Comparison of ENCODE assay signal across 9 mouse cellular contexts in the genomic region with DNA sequence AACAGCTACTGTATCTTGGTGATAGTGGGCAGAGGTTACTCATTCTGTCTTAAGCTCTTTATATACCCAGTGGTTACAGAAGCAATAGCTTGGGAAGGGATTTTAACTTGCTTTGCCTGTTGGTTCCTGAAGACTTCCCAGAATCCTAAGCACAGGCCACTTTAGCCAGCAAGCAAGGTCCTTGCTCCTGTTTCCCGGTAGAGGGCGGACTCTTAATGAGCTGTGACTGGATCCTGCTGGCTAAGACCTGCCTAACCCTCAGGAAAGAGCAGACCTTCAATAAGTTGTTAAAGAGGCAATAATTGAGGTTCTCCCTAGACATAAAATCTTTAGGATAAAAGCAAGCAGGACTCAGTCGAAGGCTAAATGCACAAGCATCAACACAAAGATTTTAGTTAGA.
DNase-seq lines count a peak whose midpoint lies in the region; ATAC-seq and TF ChIP-seq lines count a peak whose summit lies in the region.
"Had no signal": no experiment of that assay in that cellular context is flagged by ENCODE, and none has a peak within 500 bp of the region (broad histone marks: within the 10 kb centered on the region; RNA-seq: fewer than 3 reads in every experiment).

No protein-coding gene starts in this region.

- no peak for ATAC-seq in kidney, postnatal 0 days (replicated peaks; ENCODE audit: low FRiP score, low read depth)
- no peak for ATAC-seq in kidney, embryonic 15.5 days (replicated peaks; ENCODE audit: low FRiP score)
- no peak for ATAC-seq in limb, embryonic 11.5 days (ENCODE audit: insufficient number of reproducible peaks, low FRiP score, low TSS enrichment, low read depth)

- no peak overlapping the region for H3K9ac ChIP-seq in kidney, postnatal 0 days (ENCODE audit: low read depth, low read length)
- H3K9ac ChIP-seq in kidney, embryonic 15.5 days = no peak overlapping the region
- no peak overlapping the region for H3K9ac ChIP-seq in limb, embryonic 11.5 days (ENCODE audit: low read length)

- H3K36me3 ChIP-seq in kidney, postnatal 0 days (ENCODE audit: insufficient read depth, low read length) = no peaks in the 10 kb centered on the region
- no peaks in the 10 kb centered on the region for H3K36me3 ChIP-seq in kidney, embryonic 15.5 days
- no peaks in the 10 kb centered on the region for H3K36me3 ChIP-seq in limb, embryonic 11.5 days (ENCODE audit: control insufficient read depth, insufficient read depth, low read length)

- H3K27ac ChIP-seq in kidney, postnatal 0 days = no peak overlapping the region
- H3K27ac ChIP-seq in kidney, embryonic 15.5 days = no peak overlapping the region
- H3K27ac ChIP-seq in limb, embryonic 11.5 days (replicated peaks; ENCODE audit: low read depth, low read length) = no peak overlapping the region

- no peaks in the 10 kb centered on the region for H3K9me3 ChIP-seq in kidney, postnatal 0 days (replicated peaks; ENCODE audit: low read length)
- 0 out of 2 replicates have a peak, but pooled peaks cover 4% of the 10 kb centered on the region for H3K9me3 ChIP-seq in kidney, embryonic 15.5 days (replicated peaks)
- H3K9me3 ChIP-seq in limb, embryonic 11.5 days (ENCODE audit: control insufficient read depth, low read length) = no peaks in the 10 kb centered on the region

- H3K27me3 ChIP-seq in kidney, postnatal 0 days (ENCODE audit: insufficient read depth, low read length) = no peaks in the 10 kb centered on the region
- no peaks in the 10 kb centered on the region for H3K27me3 ChIP-seq in kidney, embryonic 15.5 days
- H3K27me3 ChIP-seq in limb, embryonic 11.5 days (ENCODE audit: control insufficient read depth, insufficient read depth, low read length) = no peaks in the 10 kb centered on the region

- H3K4me1 ChIP-seq in kidney, postnatal 0 days (replicated peaks; ENCODE audit: insufficient read depth, low read length) = no peaks in the 10 kb centered on the region
- no peaks in the 10 kb centered on the region for H3K4me1 ChIP-seq in kidney, embryonic 15.5 days
- H3K4me1 ChIP-seq in limb, embryonic 11.5 days (ENCODE audit: control insufficient read depth, insufficient read depth, low read length) = no peaks in the 10 kb centered on the region; the same call in 1 of the 2 replicates

- 11% methylated on average over 3 of the region's 3 CpGs for WGBS in kidney, postnatal 0 days
- 15% methylated on average over 3 of the region's 3 CpGs for WGBS in kidney, embryonic 15.5 days
- 4% methylated on average over 3 of the region's 3 CpGs for WGBS in limb, embryonic 11.5 days

- H3K4me2 ChIP-seq in kidney, postnatal 0 days (ENCODE audit: low read length) = no peak overlapping the region
- H3K4me2 ChIP-seq in kidney, embryonic 15.5 days = no peak overlapping the region
- no peak overlapping the region for H3K4me2 ChIP-seq in limb, embryonic 11.5 days (ENCODE audit: low read depth, severe bottlenecking)

- TF ChIP-seq CTCF in kidney, postnatal 0 days (IDR thresholded peaks at IDR 0.05; ENCODE audit: low read depth) = peak; percentile 77

- H3K4me3 ChIP-seq in kidney, postnatal 0 days (replicated peaks; ENCODE audit: low read depth, low read length) = no peak overlapping the region
- no peak overlapping the region for H3K4me3 ChIP-seq in kidney, embryonic 15.5 days (replicated peaks)
- no peak overlapping the region for H3K4me3 ChIP-seq in limb, embryonic 11.5 days (ENCODE audit: low read depth, low read length)
- H3K4me3 ChIP-seq: myocyte had no signal

- peak; percentile 66 for DNase-seq in kidney, postnatal 0 days (ENCODE audit: low spot score)
- peak; percentile 47 for DNase-seq in adrenal gland, postnatal 14 days
- DNase-seq in cerebellum, postnatal 14 days = peak; percentile 58 to 66
- peak; percentile 67 for DNase-seq in limb, embryonic 11.5 days (ENCODE audit: low spot score)
- DNase-seq in testis, postnatal 10 days (ENCODE audit: low spot score) = no peak
- no peak for DNase-seq in layer of hippocampus, adult 9-10 months (ENCODE audit: low spot score)
- DNase-seq in spleen, postnatal 10 days (ENCODE audit: low spot score in 2 of 2) = no peak

Comparison
In these comparisons a context has a peak if more than half of its experiments do, and no peak if none do; other contexts are left out.
1. DNase-seq: peak in kidney, postnatal 0 days (single experiment), adrenal gland, postnatal 14 days (single experiment), cerebellum, postnatal 14 days (2 of 2) and limb, embryonic 11.5 days (single experiment); none in testis, postnatal 10 days (single experiment), layer of hippocampus, adult 9-10 months (single experiment) and spleen, postnatal 10 days (0 of 2).